Mouse (Mus musculus) liver, embryonic 13.5 days (tissue): ENCODE measurements around the gene Sdf2l1. TPM values are rescaled to one million over a fixed set of nuclear protein-coding genes. Genes with fewer than 3 reads are reported as not detected.
"Not testable (repeated sequence)": the region's sequence is repeated elsewhere in the genome, so short reads cannot be mapped to it uniquely, and the experiment has no call there.

ENCODE experiments used
- ATAC-seq: fragments of 200-750 bp; cut with Nextera tagmentation; 2 replicates; pipeline ENCODE4 v1.8.0; 2017; ENCODE audit warnings: low read depth, mild to moderate bottlenecking, moderate number of reproducible peaks, moderate library complexity
- DNase-seq: peaks from one replicate; pipeline ENCODE4 v3.0.0; 2022
- H3K27ac ChIP-seq: fragments of 300-500 bp; sonication (generic); 2 replicates; pipeline ENCODE4 v1.5.1; 2015; ENCODE audit warnings: moderate library complexity, mild to moderate bottlenecking, inconsistent platforms
- H3K27me3 ChIP-seq: fragments of 300-500 bp; sonication (generic); 2 replicates; pipeline ENCODE4 v1.6.1; 2015; ENCODE audit warnings: mild to moderate bottlenecking, inconsistent platforms
- H3K36me3 ChIP-seq: fragments of 300-500 bp; sonication (generic); 2 replicates; pipeline ENCODE4 v1.6.1; 2015; ENCODE audit warnings: mild to moderate bottlenecking, inconsistent platforms
- H3K4me1 ChIP-seq: fragments of 300-500 bp; sonication (generic); replicated peaks from 2 replicates; pipeline ENCODE4 v1.6.1; 2015; ENCODE audit warnings: inconsistent platforms
- H3K4me2 ChIP-seq: fragments of 300-500 bp; sonication (generic); 2 replicates; pipeline ENCODE4 v1.6.1; 2015; ENCODE audit warnings: inconsistent platforms, mild to moderate bottlenecking, moderate library complexity
- H3K4me3 ChIP-seq: fragments of 300-500 bp; sonication (generic); replicated peaks from 2 replicates; pipeline ENCODE4 v1.5.1; 2015; ENCODE audit warnings: mild to moderate bottlenecking, inconsistent platforms
- H3K9ac ChIP-seq: fragments of 300-500 bp; sonication (generic); 2 replicates; pipeline ENCODE4 v1.6.1; 2015; ENCODE audit warnings: mild to moderate bottlenecking, inconsistent platforms
- H3K9me3 ChIP-seq: fragments of 300-500 bp; sonication (generic); replicated peaks from 2 replicates; pipeline ENCODE4 v1.6.1; 2016; ENCODE audit warnings: inconsistent platforms
- WGBS: fragments of 180-500 bp; shearing (Covaris S2); methylation state at CpG from one replicate; pipeline ENCODE4 v1.1.7; 2015; ENCODE audit not compliant: insufficient replicate concordance; 5-methylcytosine and 5-hydroxymethylcytosine counted together
- polyA plus RNA-seq: library from polyadenylated mRNA; unstranded; fragments of >200 nt; fragmentation: Nextera tagmentation; extraction: Ambion mirVana; gene quantifications from 2 replicates; pipeline ENCODE4 v1.2.1, GENCODE M21; 2015

Gene Sdf2l1
- polyA plus RNA-seq: 75.6 and 77.1 TPM in 2 replicates

GRCm38 (mm10) chr16:17132089-17132905 lies at the start of gene Sdf2l1:
TSS of gene Sdf2l1 (minus strand) at chr16:17132383.
- Histone ChIP-seq H3K27me3 (0 out of 2 replicates have a peak, but pooled peaks cover 4% of the 10 kb centered on the region), H3K9me3 (no peaks in the 10 kb centered on the region), H3K4me1 (peaks cover 25% of the 10 kb centered on the region), H3K27ac (peak within 1 kb of the TSS; percentile 75), H3K9ac (peak within 1 kb of the TSS; percentile 84), H3K36me3 (no peaks in the 10 kb centered on the region), H3K4me3 (peak within 1 kb of the TSS; percentile 86), H3K4me2 (peak within 1 kb of the TSS; percentile 94)
- WGBS: under 1% methylated on average over 47 of the region's 47 CpGs
- peak; percentile 96 for ATAC-seq
- peak; percentile 98 for DNase-seq

- Histone ChIP-seq H3K4me3 (no peak overlapping the region), H3K4me1 (peaks cover 40% of the 10 kb centered on the region), H3K27me3 (no peaks in the 10 kb centered on the region), H3K4me2 (no peak overlapping the region), H3K9me3 (no peaks in the 10 kb centered on the region), H3K36me3 (peaks cover 35% of the 10 kb centered on the region), H3K27ac (peak overlapping the region; percentile 30), H3K9ac (no peak overlapping the region)
- DNase-seq (no peak), ATAC-seq (no peak)
- 56% methylated on average over 4 of the region's 4 CpGs for whole genome bisulfite sequencing
Observed at GRCm38 (mm10) chr16:17181382-17181781, 49.2 kb upstream of the Sdf2l1 start.

GRCm38 (mm10) chr16:17179706-17180105 lies 47.5 kb upstream of the Sdf2l1 start:
- no peak overlapping the region for H3K4me2 ChIP-seq
- ATAC-seq (no peak), DNase-seq (no peak)
- no peak overlapping the region for H3K27ac ChIP-seq
- H3K27me3 ChIP-seq: no peaks in the 10 kb centered on the region
- no peak overlapping the region for H3K9ac ChIP-seq
- H3K36me3 ChIP-seq: peaks cover 33% of the 10 kb centered on the region
- WGBS: 65% methylated on average over 3 of the region's 3 CpGs
- peaks cover 35% of the 10 kb centered on the region for H3K4me1 ChIP-seq
- H3K4me3 ChIP-seq: no peak overlapping the region
- no peaks in the 10 kb centered on the region for H3K9me3 ChIP-seq

- peaks cover 27% of the 10 kb centered on the region for H3K4me1 ChIP-seq
- ATAC-seq (no peak), DNase-seq (no peak)
- H3K9ac ChIP-seq: no peak overlapping the region
- 85% methylated on average over 1 of the region's 1 CpGs for WGBS
- H3K36me3 ChIP-seq: peaks cover 47% of the 10 kb centered on the region
- H3K4me3 ChIP-seq: no peak overlapping the region
- no peak overlapping the region for H3K4me2 ChIP-seq
- no peaks in the 10 kb centered on the region for H3K27me3 ChIP-seq
- no peaks in the 10 kb centered on the region for H3K9me3 ChIP-seq
- H3K27ac ChIP-seq: no peak overlapping the region
Observed at GRCm38 (mm10) chr16:17177623-17178170, 45.5 kb upstream of the Sdf2l1 start.

- DNase-seq: no peak
- Histone ChIP-seq H3K9ac (no peak overlapping the region), H3K27ac (no peak overlapping the region), H3K9me3 (no peaks in the 10 kb centered on the region), H3K4me3 (no peak overlapping the region), H3K4me2 (no peak overlapping the region), H3K36me3 (peaks cover 64% of the 10 kb centered on the region), H3K4me1 (peaks cover 14% of the 10 kb centered on the region), H3K27me3 (no peaks in the 10 kb centered on the region)
- no peak for ATAC-seq
- 67% methylated on average over 2 of the region's 2 CpGs for WGBS
Observed at GRCm38 (mm10) chr16:17175765-17176164, 43.6 kb upstream of the Sdf2l1 start.

GRCm38 (mm10) chr16:17168049-17168448 lies 35.9 kb upstream of the Sdf2l1 start:
- DNase-seq: no peak
- ATAC-seq: no peak
- 76% methylated on average over 5 of the region's 5 CpGs for WGBS
- no peaks in the 10 kb centered on the region for H3K4me1 ChIP-seq
- H3K4me3 ChIP-seq: no peak overlapping the region
- no peak overlapping the region for H3K9ac ChIP-seq
- peaks cover 77% of the 10 kb centered on the region for H3K36me3 ChIP-seq
- no peak overlapping the region for H3K4me2 ChIP-seq
- H3K27me3 ChIP-seq: no peaks in the 10 kb centered on the region
- H3K27ac ChIP-seq: no peak overlapping the region
- no peaks in the 10 kb centered on the region for H3K9me3 ChIP-seq

- H3K4me1 ChIP-seq: no peaks in the 10 kb centered on the region
- no peak overlapping the region for H3K9ac ChIP-seq
- no peaks in the 10 kb centered on the region for H3K27me3 ChIP-seq
- H3K27ac ChIP-seq: no peak overlapping the region
- ATAC-seq (no peak), DNase-seq (no peak)
- no peak overlapping the region for H3K4me3 ChIP-seq
- H3K36me3 ChIP-seq: peaks cover 75% of the 10 kb centered on the region
- no peaks in the 10 kb centered on the region for H3K9me3 ChIP-seq
- H3K4me2 ChIP-seq: no peak overlapping the region
Observed at GRCm38 (mm10) chr16:17167179-17167578, 35.0 kb upstream of the Sdf2l1 start.

GRCm38 (mm10) chr16:17165478-17165877 lies 33.3 kb upstream of the Sdf2l1 start:
- 78% methylated on average over 1 of the region's 1 CpGs for WGBS
- H3K27ac ChIP-seq, ATAC-seq, DNase-seq, H3K4me1 ChIP-seq, H3K4me2 ChIP-seq, H3K4me3 ChIP-seq, H3K9me3 ChIP-seq, H3K9ac ChIP-seq, H3K27me3 ChIP-seq: not testable (repeated sequence)
- peaks cover 64% of the 10 kb centered on the region for H3K36me3 ChIP-seq

- no peak overlapping the region for H3K27ac ChIP-seq
- ATAC-seq (no peak), DNase-seq (no peak)
- 80% methylated on average over 2 of the region's 2 CpGs for WGBS
- no peaks in the 10 kb centered on the region for H3K27me3 ChIP-seq
- no peak overlapping the region for H3K4me2 ChIP-seq
- no peak overlapping the region for H3K9ac ChIP-seq
- H3K36me3 ChIP-seq: peaks cover 79% of the 10 kb centered on the region
- no peaks in the 10 kb centered on the region for H3K4me1 ChIP-seq
- no peak overlapping the region for H3K4me3 ChIP-seq
- no peaks in the 10 kb centered on the region for H3K9me3 ChIP-seq
Observed at GRCm38 (mm10) chr16:17154346-17154745, 22.2 kb upstream of the Sdf2l1 start.

- DNase-seq: no peak
- 88% methylated on average over 4 of the region's 4 CpGs for WGBS
- peaks cover 17% of the 10 kb centered on the region for H3K4me1 ChIP-seq
- no peak overlapping the region for H3K27ac ChIP-seq
- no peak overlapping the region for H3K9ac ChIP-seq
- no peak overlapping the region for H3K4me3 ChIP-seq
- no peaks in the 10 kb centered on the region for H3K27me3 ChIP-seq
- no peaks in the 10 kb centered on the region for H3K9me3 ChIP-seq
- ATAC-seq: no peak
- peaks cover 55% of the 10 kb centered on the region for H3K36me3 ChIP-seq
- no peak overlapping the region for H3K4me2 ChIP-seq
Observed at GRCm38 (mm10) chr16:17151874-17152273, 19.7 kb upstream of the Sdf2l1 start.

GRCm38 (mm10) chr16:17150520-17151258 lies 18.5 kb upstream of the Sdf2l1 start:
- H3K9ac ChIP-seq: no peak overlapping the region
- no peak overlapping the region for H3K4me2 ChIP-seq
- ATAC-seq (no peak), DNase-seq (no peak)
- peaks cover 43% of the 10 kb centered on the region for H3K36me3 ChIP-seq
- no peak overlapping the region for H3K4me3 ChIP-seq
- no peak overlapping the region for H3K27ac ChIP-seq
- H3K27me3 ChIP-seq: no peaks in the 10 kb centered on the region
- WGBS: 73% methylated on average over 7 of the region's 7 CpGs
- H3K4me1 ChIP-seq: peaks cover 20% of the 10 kb centered on the region
- H3K9me3 ChIP-seq: no peaks in the 10 kb centered on the region
